Mouse (Mus musculus): ENCODE data around the gene Cask. TPM values are rescaled to one million over a fixed set of nuclear protein-coding genes. Genes with fewer than 3 reads are reported as not detected.

Gene Cask
- polyA plus RNA-seq, 2 experiments, result 20.9 to 25.4 TPM

DNA sequence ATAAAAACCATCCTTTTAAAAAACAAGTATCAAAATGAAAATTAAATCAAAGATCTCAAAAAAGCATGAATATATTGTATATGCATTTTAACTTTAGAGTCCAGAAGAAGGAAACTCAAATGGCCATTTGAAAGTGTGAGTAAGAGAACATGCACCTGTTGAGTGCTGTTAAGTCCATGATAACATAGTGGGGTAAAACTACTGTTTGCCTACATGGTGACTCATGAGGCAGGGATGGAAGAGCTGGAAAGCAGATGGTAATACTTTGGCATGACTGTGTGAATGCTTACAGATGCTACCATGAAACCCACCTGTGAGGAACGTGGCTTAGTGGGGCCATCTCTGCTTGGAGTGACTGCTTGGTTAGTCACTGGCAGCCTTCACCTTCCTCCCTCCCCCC is 132.9 kb downstream of the Cask start:
- no peak for DNase-seq (ENCODE audit: low spot score)
- H3K36me3 ChIP-seq (ENCODE audit: control insufficient read depth, insufficient read depth, low read length), result no peaks in the 10 kb centered on the region
- no peaks in the 10 kb centered on the region for H3K27me3 ChIP-seq (ENCODE audit: control insufficient read depth, insufficient read depth, low read length)
- no peak overlapping the region for H3K4me2 ChIP-seq (replicated peaks; ENCODE audit: low read depth, low read length, severe bottlenecking)
- no peak for ATAC-seq (ENCODE audit: low FRiP score, low read depth)
- H3K9me3 ChIP-seq (ENCODE audit: control insufficient read depth, low read length), result no peaks in the 10 kb centered on the region
- no peak overlapping the region for H3K4me3 ChIP-seq (replicated peaks; ENCODE audit: low read length)
- no peak overlapping the region for H3K9ac ChIP-seq (ENCODE audit: low read depth, low read length, severe bottlenecking)
- H3K27ac ChIP-seq (replicated peaks; ENCODE audit: low read depth, low read length), result no peak overlapping the region
- WGBS, result 50% methylated on average over 1 of the region's 1 CpGs
- H3K4me1 ChIP-seq (ENCODE audit: control insufficient read depth, insufficient read depth, low read length), result no peaks in the 10 kb centered on the region
- TF ChIP-seq POLR2A (IDR thresholded peaks at IDR 0.05; ENCODE audit: borderline replicate concordance, extremely low read depth, insufficient read depth, insufficient read length), result no peak

- H3K4me3 ChIP-seq (replicated peaks; ENCODE audit: low read length), result no peak overlapping the region
- 73% methylated on average over 4 of the region's 4 CpGs for WGBS
- no peak overlapping the region for H3K4me2 ChIP-seq (replicated peaks; ENCODE audit: low read depth, low read length, severe bottlenecking)
- H3K9me3 ChIP-seq (ENCODE audit: control insufficient read depth, low read length), result no peaks in the 10 kb centered on the region
- no peak overlapping the region for H3K9ac ChIP-seq (ENCODE audit: low read depth, low read length, severe bottlenecking)
- H3K27me3 ChIP-seq (ENCODE audit: control insufficient read depth, insufficient read depth, low read length), result no peaks in the 10 kb centered on the region
- no peaks in the 10 kb centered on the region for H3K36me3 ChIP-seq (ENCODE audit: control insufficient read depth, insufficient read depth, low read length)
- H3K27ac ChIP-seq (replicated peaks; ENCODE audit: low read depth, low read length), result no peak overlapping the region
- no peak for DNase-seq (ENCODE audit: low spot score)
- TF ChIP-seq POLR2A (IDR thresholded peaks at IDR 0.05; ENCODE audit: borderline replicate concordance, extremely low read depth, insufficient read depth, insufficient read length), result no peak
- H3K4me1 ChIP-seq (ENCODE audit: control insufficient read depth, insufficient read depth, low read length), result no peaks in the 10 kb centered on the region
- ATAC-seq (ENCODE audit: low FRiP score, low read depth), result no peak
Measured at GRCm38 (mm10) chrX:13716796-13717569, 134.2 kb downstream of the Cask start.

GRCm38 (mm10) chrX:13710174-13710573 is 141.0 kb downstream of the Cask start:
- no peaks in the 10 kb centered on the region for H3K4me1 ChIP-seq (ENCODE audit: control insufficient read depth, insufficient read depth, low read length)
- peak; percentile 69 for DNase-seq (ENCODE audit: low spot score)
- ATAC-seq (ENCODE audit: low FRiP score, low read depth), result peak; percentile 60; the same call in 1 of the 2 replicates
- no peak overlapping the region for H3K9ac ChIP-seq (ENCODE audit: low read depth, low read length, severe bottlenecking)
- TF ChIP-seq POLR2A (IDR thresholded peaks at IDR 0.05; ENCODE audit: borderline replicate concordance, extremely low read depth, insufficient read depth, insufficient read length), result no peak
- no peaks in the 10 kb centered on the region for H3K9me3 ChIP-seq (ENCODE audit: control insufficient read depth, low read length)
- H3K27ac ChIP-seq (replicated peaks; ENCODE audit: low read depth, low read length), result no peak overlapping the region
- H3K4me2 ChIP-seq (replicated peaks; ENCODE audit: low read depth, low read length, severe bottlenecking), result no peak overlapping the region
- H3K36me3 ChIP-seq (ENCODE audit: control insufficient read depth, insufficient read depth, low read length), result no peaks in the 10 kb centered on the region
- H3K27me3 ChIP-seq (ENCODE audit: control insufficient read depth, insufficient read depth, low read length), result no peaks in the 10 kb centered on the region
- H3K4me3 ChIP-seq (replicated peaks; ENCODE audit: low read length), result no peak overlapping the region
- WGBS, result 34% methylated on average over 2 of the region's 2 CpGs

DNA sequence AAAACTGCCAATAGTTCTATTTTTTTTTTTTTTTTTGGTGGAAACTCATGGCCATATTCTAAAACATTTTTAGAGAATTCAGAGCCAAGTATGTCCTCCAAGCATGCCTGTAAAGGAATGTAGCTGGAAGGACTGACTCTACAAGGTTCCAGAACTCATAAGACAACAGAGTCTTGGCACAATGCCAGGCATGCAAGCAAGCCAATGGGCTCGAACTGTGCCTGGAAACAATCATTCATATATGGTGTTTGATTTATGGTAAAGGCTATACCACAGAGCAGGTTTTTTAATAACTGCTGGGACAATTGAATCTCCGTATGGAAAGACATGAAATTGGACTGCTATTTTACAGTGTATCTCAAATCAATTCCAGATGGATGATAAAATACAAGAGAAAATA is 146.1 kb downstream of the Cask start:
- H3K4me3 ChIP-seq (replicated peaks; ENCODE audit: low read length), result no peak overlapping the region
- H3K27ac ChIP-seq (replicated peaks; ENCODE audit: low read depth, low read length), result no peak overlapping the region
- H3K4me2 ChIP-seq (replicated peaks; ENCODE audit: low read depth, low read length, severe bottlenecking), result no peak overlapping the region
- H3K27me3 ChIP-seq (ENCODE audit: control insufficient read depth, insufficient read depth, low read length), result no peaks in the 10 kb centered on the region
- 27% methylated on average over 2 of the region's 2 CpGs for WGBS
- no peak for TF ChIP-seq POLR2A (IDR thresholded peaks at IDR 0.05; ENCODE audit: borderline replicate concordance, extremely low read depth, insufficient read depth, insufficient read length)
- ATAC-seq (ENCODE audit: low FRiP score, low read depth) (peak; percentile 79), DNase-seq (ENCODE audit: low spot score) (peak; percentile 89)
- H3K36me3 ChIP-seq (ENCODE audit: control insufficient read depth, insufficient read depth, low read length), result no peaks in the 10 kb centered on the region
- no peak overlapping the region for H3K9ac ChIP-seq (ENCODE audit: low read depth, low read length, severe bottlenecking)
- no peaks in the 10 kb centered on the region for H3K9me3 ChIP-seq (ENCODE audit: control insufficient read depth, low read length)
- H3K4me1 ChIP-seq (ENCODE audit: control insufficient read depth, insufficient read depth, low read length), result no peaks in the 10 kb centered on the region

GRCm38 (mm10) chrX:13700681-13701080 is 150.5 kb downstream of the Cask start:
- WGBS, result 94% methylated on average over 3 of the region's 3 CpGs
- H3K9me3 ChIP-seq (ENCODE audit: control insufficient read depth, low read length), result no peaks in the 10 kb centered on the region
- no peak overlapping the region for H3K9ac ChIP-seq (ENCODE audit: low read depth, low read length, severe bottlenecking)
- ATAC-seq (ENCODE audit: low FRiP score, low read depth) (no peak), DNase-seq (ENCODE audit: low spot score) (no peak)
- H3K4me1 ChIP-seq (ENCODE audit: control insufficient read depth, insufficient read depth, low read length), result no peaks in the 10 kb centered on the region
- H3K27ac ChIP-seq (replicated peaks; ENCODE audit: low read depth, low read length), result no peak overlapping the region
- H3K27me3 ChIP-seq (ENCODE audit: control insufficient read depth, insufficient read depth, low read length), result no peaks in the 10 kb centered on the region
- H3K4me3 ChIP-seq (replicated peaks; ENCODE audit: low read length), result no peak overlapping the region
- no peaks in the 10 kb centered on the region for H3K36me3 ChIP-seq (ENCODE audit: control insufficient read depth, insufficient read depth, low read length)
- H3K4me2 ChIP-seq (replicated peaks; ENCODE audit: low read depth, low read length, severe bottlenecking), result no peak overlapping the region
- TF ChIP-seq POLR2A (IDR thresholded peaks at IDR 0.05; ENCODE audit: borderline replicate concordance, extremely low read depth, insufficient read depth, insufficient read length), result no peak

All from limb, embryonic 14.5 days (tissue).